Mouse (Mus musculus) left cerebral cortex, postnatal 25 days (tissue): ENCODE data around the gene Abracl. TPM values are rescaled to one million over a fixed set of nuclear protein-coding genes. Genes with fewer than 3 reads are reported as not detected.

Experiments used
- total RNA-seq, 2 experiments: library from RNA; stranded (reverse); gene quantifications; 2 replicates each; pipeline ENCODE4 v1.2.3; 2021

Abracl gene
- total RNA-seq, 2 experiments from 2014 or later, result 13.3 to 15.0 TPM

Other genes starting within 250 kb of the Abracl start
- gene Txlnb, start 227.1 kb downstream of the Abracl start, total RNA-seq, result under 1 TPM; 0.34 to 0.39 TPM
- 10 to 100 TPM; 25.1 to 26.0 TPM for gene Heca, start 75.2 kb downstream of the Abracl start, total RNA-seq
- 10 to 100 TPM; 51.0 to 58.0 TPM for gene Reps1, start 32.6 kb upstream of the Abracl start, total RNA-seq
- gene Ect2l, start 187.6 kb upstream of the Abracl start, total RNA-seq, result under 1 TPM in 1 of 2 experiments, not detected in 1; 0.30 TPM
- gene Ccdc28a, start 211.7 kb upstream of the Abracl start, total RNA-seq, result 10 to 100 TPM; 27.3 to 31.7 TPM